Mouse (Mus musculus): ENCODE results near the gene Hip1.

- TF ChIP-seq CTCF (IDR thresholded peaks at IDR 0.05; ENCODE audit: low read depth, low read length) (no peak), POLR2AphosphoS5 (IDR thresholded peaks at IDR 0.05; ENCODE audit: insufficient replicate concordance, low read depth, low read length) (no peak), TAL1 (conservative IDR thresholded peaks at IDR 0.05; ENCODE audit: low read depth, low read length) (no peak)
Measured at GRCm38 (mm10) chr5:135582330-135582729, 37.4 kb upstream of the Hip1 start.
